Mouse (Mus musculus) midbrain, embryonic 14.5 days (tissue): ENCODE measurements around the gene Coro2b. TPM values are rescaled to one million over a fixed set of nuclear protein-coding genes. Genes with fewer than 3 reads are reported as not detected.

Source experiments
- ATAC-seq: fragments of 200-750 bp; cut with Nextera tagmentation; 2 replicates; pipeline ENCODE4 v1.8.0; 2017; ENCODE audit warnings: moderate number of reproducible peaks, moderate library complexity; ENCODE audit not compliant: low FRiP score, low TSS enrichment
- DNase-seq: peaks from one replicate; pipeline ENCODE4 v3.0.0-alpha.2; 2015
- H3K27ac ChIP-seq: fragments of 300-500 bp; sonication (generic); replicated peaks from 2 replicates; pipeline ENCODE4 v1.5.1; 2014; ENCODE audit warnings: mild to moderate bottlenecking, low read depth, low read length, moderate library complexity
- H3K27me3 ChIP-seq: fragments of 300-500 bp; sonication (generic); 2 replicates; pipeline ENCODE4 v1.6.1; 2014; ENCODE audit warnings: low read length, control low read depth, mixed read lengths; ENCODE audit not compliant: control insufficient read depth, insufficient read depth
- H3K36me3 ChIP-seq: fragments of 300-500 bp; sonication (generic); 2 replicates; pipeline ENCODE4 v1.6.1; 2014; ENCODE audit warnings: low read length, control low read depth; ENCODE audit not compliant: control insufficient read depth, insufficient read depth
- H3K4me1 ChIP-seq: fragments of 300-500 bp; sonication (generic); 2 replicates; pipeline ENCODE4 v1.6.1; 2014; ENCODE audit warnings: mild to moderate bottlenecking, antibody characterized with exemption, low read length, control low read depth; ENCODE audit not compliant: control insufficient read depth, insufficient read depth
- H3K4me2 ChIP-seq: fragments of 300-500 bp; sonication (generic); 2 replicates; pipeline ENCODE4 v1.6.1; 2014; ENCODE audit warnings: mild to moderate bottlenecking, low read length, moderate library complexity
- H3K4me3 ChIP-seq: fragments of 300-500 bp; sonication (generic); replicated peaks from 2 replicates; pipeline ENCODE4 v1.5.1; 2014; ENCODE audit warnings: low read depth, low read length
- H3K9ac ChIP-seq: fragments of 300-500 bp; sonication (generic); replicated peaks from 2 replicates; pipeline ENCODE4 v1.6.1; 2014; ENCODE audit warnings: mild to moderate bottlenecking, low read length, moderate library complexity
- H3K9me3 ChIP-seq: fragments of 300-500 bp; sonication (generic); 2 replicates; pipeline ENCODE4 v1.6.1; 2016; ENCODE audit warnings: low read length, control low read depth, mixed read lengths; ENCODE audit not compliant: control insufficient read depth
- WGBS: fragments of 180-500 bp; shearing (Covaris S2); extraction: QIAGEN DNeasy Blood & Tissue Kit; methylation state at CpG from one replicate; pipeline ENCODE4 v1.1.7; 2014; 5-methylcytosine and 5-hydroxymethylcytosine counted together
- polyA plus RNA-seq: library from polyadenylated mRNA; unstranded; fragments of >200 nt; fragmentation: Nextera tagmentation; extraction: Ambion mirVana; gene quantifications from 2 replicates; pipeline ENCODE4 v1.2.1, GENCODE M21; 2014

The Coro2b gene
- polyA plus RNA-seq, 1 experiment from 2014 or later: 34.5 TPM

- no peaks in the 10 kb centered on the region for H3K36me3 ChIP-seq
- no peak overlapping the region for H3K4me3 ChIP-seq
- H3K9ac ChIP-seq: 0 out of 2 replicates have a peak overlapping the region, but pooled peaks have one; percentile 5
- peaks cover 19% of the 10 kb centered on the region for H3K4me1 ChIP-seq
- no peaks in the 10 kb centered on the region for H3K9me3 ChIP-seq
- DNase-seq (peak; percentile 68), ATAC-seq (peak; percentile 40; the same call in 1 of the 2 replicates)
- peak overlapping the region; percentile 78 for H3K27ac ChIP-seq
- no peak overlapping the region for H3K4me2 ChIP-seq
- H3K27me3 ChIP-seq: no peaks in the 10 kb centered on the region
- 19% methylated on average over 3 of the region's 3 CpGs for WGBS
Observed at GRCm38 (mm10) chr9:62438755-62439101, 98.1 kb downstream of the Coro2b start.

GRCm38 (mm10) chr9:62438085-62438754 is 98.6 kb downstream of the Coro2b start:
- 80% methylated on average over 5 of the region's 5 CpGs for WGBS
- no peaks in the 10 kb centered on the region for H3K9me3 ChIP-seq
- H3K4me3 ChIP-seq: no peak overlapping the region
- peak; percentile 38 for DNase-seq
- H3K9ac ChIP-seq: 0 out of 2 replicates have a peak overlapping the region, but pooled peaks have one; percentile 5
- no peak for ATAC-seq
- H3K4me1 ChIP-seq: peaks cover 19% of the 10 kb centered on the region
- H3K27ac ChIP-seq: peak overlapping the region; percentile 78
- no peaks in the 10 kb centered on the region for H3K36me3 ChIP-seq
- H3K4me2 ChIP-seq: no peak overlapping the region
- H3K27me3 ChIP-seq: no peaks in the 10 kb centered on the region

GRCm38 (mm10) chr9:62437446-62437845 is 99.4 kb downstream of the Coro2b start:
- no peak for ATAC-seq
- Histone ChIP-seq H3K9me3 (no peaks in the 10 kb centered on the region), H3K27ac (no peak overlapping the region), H3K9ac (no peak overlapping the region), H3K4me3 (no peak overlapping the region), H3K4me1 (peaks cover 19% of the 10 kb centered on the region), H3K4me2 (no peak overlapping the region), H3K36me3 (no peaks in the 10 kb centered on the region), H3K27me3 (no peaks in the 10 kb centered on the region)
- whole genome bisulfite sequencing: 92% methylated on average over 7 of the region's 7 CpGs
- DNase-seq: no peak

GRCm38 (mm10) chr9:62435613-62436318 is 101.1 kb downstream of the Coro2b start:
- H3K4me2 ChIP-seq: no peak overlapping the region
- peaks cover 19% of the 10 kb centered on the region for H3K4me1 ChIP-seq
- no peak overlapping the region for H3K9ac ChIP-seq
- H3K4me3 ChIP-seq: no peak overlapping the region
- ATAC-seq (peak; percentile 60; the same call in 1 of the 2 replicates), DNase-seq (peak; percentile 79)
- H3K9me3 ChIP-seq: no peaks in the 10 kb centered on the region
- H3K36me3 ChIP-seq: peaks cover 8% of the 10 kb centered on the region
- no peaks in the 10 kb centered on the region for H3K27me3 ChIP-seq
- 5% methylated on average over 12 of the region's 12 CpGs for WGBS
- H3K27ac ChIP-seq: peak overlapping the region; percentile 55

GRCm38 (mm10) chr9:62432261-62433060 is 104.4 kb downstream of the Coro2b start:
- no peak overlapping the region for H3K4me2 ChIP-seq
- H3K4me3 ChIP-seq: no peak overlapping the region
- no peaks in the 10 kb centered on the region for H3K27me3 ChIP-seq
- H3K27ac ChIP-seq: no peak overlapping the region
- 58% methylated on average over 15 of the region's 15 CpGs for WGBS
- H3K9ac ChIP-seq: no peak overlapping the region
- DNase-seq (no peak), ATAC-seq (no peak)
- 0 out of 2 replicates have a peak, but pooled peaks cover 10% of the 10 kb centered on the region for H3K4me1 ChIP-seq
- H3K9me3 ChIP-seq: 0 out of 2 replicates have a peak, but pooled peaks cover 4% of the 10 kb centered on the region
- peaks cover 40% of the 10 kb centered on the region for H3K36me3 ChIP-seq

- 96% methylated on average over 4 of the region's 4 CpGs for WGBS
- Histone ChIP-seq H3K4me1 (0 out of 2 replicates have a peak, but pooled peaks cover 1% of the 10 kb centered on the region), H3K36me3 (peaks cover 56% of the 10 kb centered on the region), H3K9ac (no peak overlapping the region), H3K27ac (no peak overlapping the region), H3K9me3 (0 out of 2 replicates have a peak, but pooled peaks cover 4% of the 10 kb centered on the region), H3K4me3 (no peak overlapping the region), H3K4me2 (no peak overlapping the region), H3K27me3 (no peaks in the 10 kb centered on the region)
- ATAC-seq (no peak), DNase-seq (no peak)
Observed at GRCm38 (mm10) chr9:62430741-62431140, 106.1 kb downstream of the Coro2b start.

GRCm38 (mm10) chr9:62427010-62427409 is 109.8 kb downstream of the Coro2b start:
- ATAC-seq: no peak
- DNase-seq: no peak
- Histone ChIP-seq H3K9ac (no peak overlapping the region), H3K27ac (no peak overlapping the region), H3K9me3 (0 out of 2 replicates have a peak, but pooled peaks cover 4% of the 10 kb centered on the region), H3K4me2 (no peak overlapping the region), H3K4me3 (no peak overlapping the region), H3K27me3 (no peaks in the 10 kb centered on the region), H3K36me3 (peaks cover 77% of the 10 kb centered on the region), H3K4me1 (no peaks in the 10 kb centered on the region)
- WGBS: 93% methylated on average over 8 of the region's 8 CpGs

- no peak overlapping the region for H3K27ac ChIP-seq
- no peaks in the 10 kb centered on the region for H3K27me3 ChIP-seq
- H3K4me3 ChIP-seq: no peak overlapping the region
- no peak overlapping the region for H3K4me2 ChIP-seq
- ATAC-seq (no peak), DNase-seq (no peak)
- 93% methylated on average over 6 of the region's 6 CpGs for WGBS
- H3K9me3 ChIP-seq: 0 out of 2 replicates have a peak, but pooled peaks cover 4% of the 10 kb centered on the region
- H3K36me3 ChIP-seq: peaks cover 78% of the 10 kb centered on the region
- no peak overlapping the region for H3K9ac ChIP-seq
- H3K4me1 ChIP-seq: no peaks in the 10 kb centered on the region
Observed at GRCm38 (mm10) chr9:62426531-62426930, 110.3 kb downstream of the Coro2b start.
